Mouse (Mus musculus): ENCODE results near the gene Senp1. TPM values are rescaled to one million over a fixed set of nuclear protein-coding genes. Genes with fewer than 3 reads are reported as not detected.

The Senp1 gene
- polyA plus RNA-seq, 1 experiment from 2014 or later: 17.1 TPM

GRCm38 (mm10) chr15:98002113-98002990 lies 91.2 kb downstream of the Senp1 start:
- peaks cover 34% of the 10 kb centered on the region for H3K4me1 ChIP-seq (replicated peaks; ENCODE audit: insufficient read depth, low read length)

GRCm38 (mm10) chr15:98001321-98002112 lies 92.0 kb downstream of the Senp1 start:
- peaks cover 63% of the 10 kb centered on the region for H3K27me3 ChIP-seq (ENCODE audit: insufficient read depth, low read length)
- 2% methylated on average over 37 of the region's 37 CpGs for WGBS
- ATAC-seq (replicated peaks; ENCODE audit: low FRiP score, low read depth): peak; percentile 21; the same call in 1 of the 2 replicates
- no peaks in the 10 kb centered on the region for H3K36me3 ChIP-seq (ENCODE audit: insufficient read depth, low read length)
- peak; percentile 23; the same call in 1 of the 2 replicates for TF ChIP-seq CTCF (IDR thresholded peaks at IDR 0.05; ENCODE audit: low read depth)
- H3K4me2 ChIP-seq (ENCODE audit: low read length): peak overlapping the region; percentile 65
- H3K4me3 ChIP-seq (replicated peaks; ENCODE audit: low read depth, low read length): peak overlapping the region; percentile 34
- peaks cover 34% of the 10 kb centered on the region for H3K4me1 ChIP-seq (replicated peaks; ENCODE audit: insufficient read depth, low read length)
- peak overlapping the region; percentile 40; the same call in 1 of the 2 replicates for H3K9ac ChIP-seq (ENCODE audit: low read depth, low read length)
- DNase-seq (ENCODE audit: low spot score): peak; percentile 66
- H3K27ac ChIP-seq: no peak overlapping the region
- H3K9me3 ChIP-seq (replicated peaks; ENCODE audit: low read length): no peaks in the 10 kb centered on the region

More at GRCm38 (mm10) chr15:98002113-98002990, 91.2 kb downstream of the Senp1 start:
- Histone ChIP-seq H3K4me3 (replicated peaks; ENCODE audit: low read depth, low read length) (peak overlapping the region; percentile 34), H3K9ac (ENCODE audit: low read depth, low read length) (peak overlapping the region; percentile 40; the same call in 1 of the 2 replicates), H3K27ac (no peak overlapping the region), H3K36me3 (ENCODE audit: insufficient read depth, low read length) (no peaks in the 10 kb centered on the region), H3K9me3 (replicated peaks; ENCODE audit: low read length) (no peaks in the 10 kb centered on the region), H3K27me3 (ENCODE audit: insufficient read depth, low read length) (peaks cover 63% of the 10 kb centered on the region), H3K4me2 (ENCODE audit: low read length) (peak overlapping the region; percentile 65)
- WGBS: under 1% methylated on average over 41 of the region's 42 CpGs
- TF ChIP-seq CTCF (IDR thresholded peaks at IDR 0.05; ENCODE audit: low read depth): no peak
- no peak for ATAC-seq (replicated peaks; ENCODE audit: low FRiP score, low read depth)
- DNase-seq (ENCODE audit: low spot score): peak; percentile 68

- H3K9me3 ChIP-seq (replicated peaks; ENCODE audit: low read length): no peaks in the 10 kb centered on the region
- WGBS: 20% methylated on average over 7 of the region's 7 CpGs
- peaks cover 34% of the 10 kb centered on the region for H3K4me1 ChIP-seq (replicated peaks; ENCODE audit: insufficient read depth, low read length)
Observed at GRCm38 (mm10) chr15:97999991-98000390, 93.6 kb downstream of the Senp1 start.

GRCm38 (mm10) chr15:97999546-97999945 lies 94.0 kb downstream of the Senp1 start:
- Histone ChIP-seq H3K9ac (ENCODE audit: low read depth, low read length) (no peak overlapping the region), H3K36me3 (ENCODE audit: insufficient read depth, low read length) (no peaks in the 10 kb centered on the region), H3K9me3 (replicated peaks; ENCODE audit: low read length) (no peaks in the 10 kb centered on the region), H3K27me3 (ENCODE audit: insufficient read depth, low read length) (peaks cover 52% of the 10 kb centered on the region), H3K4me2 (ENCODE audit: low read length) (no peak overlapping the region), H3K27ac (no peak overlapping the region), H3K4me3 (replicated peaks; ENCODE audit: low read depth, low read length) (no peak overlapping the region), H3K4me1 (replicated peaks; ENCODE audit: insufficient read depth, low read length) (peaks cover 31% of the 10 kb centered on the region)
- ATAC-seq (replicated peaks; ENCODE audit: low FRiP score, low read depth): no peak
- DNase-seq (ENCODE audit: low spot score): no peak
- TF ChIP-seq CTCF (IDR thresholded peaks at IDR 0.05; ENCODE audit: low read depth): no peak
- WGBS: 18% methylated on average over 13 of the region's 13 CpGs

More at GRCm38 (mm10) chr15:97999991-98000390, 93.6 kb downstream of the Senp1 start:
- no peak for ATAC-seq (replicated peaks; ENCODE audit: low FRiP score, low read depth)
- Histone ChIP-seq H3K9ac (ENCODE audit: low read depth, low read length) (no peak overlapping the region), H3K27ac (no peak overlapping the region), H3K4me2 (ENCODE audit: low read length) (no peak overlapping the region), H3K4me3 (replicated peaks; ENCODE audit: low read depth, low read length) (no peak overlapping the region), H3K27me3 (ENCODE audit: insufficient read depth, low read length) (peaks cover 56% of the 10 kb centered on the region), H3K36me3 (ENCODE audit: insufficient read depth, low read length) (no peaks in the 10 kb centered on the region)
- DNase-seq (ENCODE audit: low spot score): no peak
- no peak for TF ChIP-seq CTCF (IDR thresholded peaks at IDR 0.05; ENCODE audit: low read depth)

- Histone ChIP-seq H3K4me2 (ENCODE audit: low read length) (no peak overlapping the region), H3K27ac (no peak overlapping the region), H3K4me3 (replicated peaks; ENCODE audit: low read depth, low read length) (no peak overlapping the region), H3K9ac (ENCODE audit: low read depth, low read length) (no peak overlapping the region), H3K36me3 (ENCODE audit: insufficient read depth, low read length) (no peaks in the 10 kb centered on the region), H3K27me3 (ENCODE audit: insufficient read depth, low read length) (peaks cover 27% of the 10 kb centered on the region), H3K9me3 (replicated peaks; ENCODE audit: low read length) (no peaks in the 10 kb centered on the region), H3K4me1 (replicated peaks; ENCODE audit: insufficient read depth, low read length) (peaks cover 23% of the 10 kb centered on the region)
- DNase-seq (ENCODE audit: low spot score): peak; percentile 25
- no peak for TF ChIP-seq CTCF (IDR thresholded peaks at IDR 0.05; ENCODE audit: low read depth)
- no peak for ATAC-seq (replicated peaks; ENCODE audit: low FRiP score, low read depth)
- WGBS: 60% methylated on average over 13 of the region's 13 CpGs
Observed at GRCm38 (mm10) chr15:97996716-97997256, 96.8 kb downstream of the Senp1 start.
